Mouse (Mus musculus): Measurements from ENCODE around the gene RPS10-NUDT3.

RPS10-NUDT3 gene

DNA sequence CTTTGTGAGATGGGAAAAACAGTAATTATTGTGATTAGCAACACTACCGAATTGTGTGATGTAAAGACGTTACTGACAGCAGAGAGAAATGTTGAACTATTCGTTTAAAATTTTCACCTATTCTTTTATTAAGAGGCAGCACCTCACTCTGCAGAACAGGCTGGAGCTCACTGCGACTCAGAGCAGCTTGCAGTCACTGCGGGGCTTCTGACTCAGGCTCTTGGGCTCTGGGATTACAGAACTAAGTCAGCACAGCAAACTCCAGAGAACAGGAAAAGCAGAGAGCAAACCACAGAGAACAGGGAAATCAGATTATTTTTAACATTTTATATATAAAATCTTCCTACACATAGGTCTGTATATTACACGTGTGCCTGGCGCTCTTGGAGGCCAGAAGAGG, 25.4 kb downstream of the RPS10-NUDT3 start:
- no peak for DNase-seq

DNA sequence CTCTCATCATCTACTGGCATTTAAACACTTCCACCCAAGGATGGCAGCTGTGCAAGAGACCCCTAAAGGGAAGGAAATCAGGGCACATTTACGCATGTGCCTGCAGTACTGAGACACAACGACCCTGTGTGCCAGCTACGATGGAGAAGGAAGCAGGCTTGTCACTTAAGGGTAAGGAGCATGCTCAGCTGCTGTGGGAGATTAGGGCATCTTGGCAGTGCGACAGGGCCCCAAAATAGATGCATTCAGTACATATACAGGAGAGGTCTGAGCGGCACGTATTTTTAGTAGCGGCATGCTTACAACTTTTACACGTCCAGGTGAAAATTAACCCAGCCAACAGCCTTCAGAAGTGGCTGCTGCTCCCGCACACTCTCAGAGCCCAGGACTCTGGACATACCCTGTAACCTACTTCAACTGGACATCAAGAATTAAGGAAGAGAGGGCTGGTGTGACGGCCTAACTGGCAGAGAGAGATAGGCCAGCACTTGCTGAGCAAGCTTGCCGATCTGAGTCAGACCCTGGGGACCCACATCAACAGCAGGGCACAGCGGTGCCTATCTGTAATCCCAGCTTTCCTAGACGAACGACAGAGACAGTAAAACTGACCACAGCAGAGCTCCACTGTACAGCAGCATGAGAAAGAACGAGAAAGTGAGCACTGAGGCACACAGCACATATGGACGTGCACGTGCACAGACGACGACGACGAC, 31.3 kb downstream of the RPS10-NUDT3 start:
- no peak for DNase-seq

DNA sequence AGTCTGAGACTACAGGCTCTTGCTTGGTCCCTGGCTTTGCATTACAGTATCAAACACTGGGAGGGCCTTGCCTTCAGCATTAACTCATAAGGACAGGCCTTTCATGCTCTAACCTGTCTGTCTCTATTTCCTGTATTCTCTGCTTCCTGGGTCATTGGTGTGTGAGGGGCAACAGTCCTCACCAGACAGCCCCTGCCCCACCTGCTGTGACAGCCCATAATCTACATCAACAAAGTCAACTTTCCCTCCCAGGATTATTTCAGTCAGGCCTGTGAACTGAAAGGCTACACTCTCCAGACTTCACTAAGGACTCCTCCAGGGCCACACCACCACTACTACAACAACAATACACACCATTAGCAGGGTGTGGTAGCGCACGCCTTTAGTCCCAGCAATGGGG, 32.0 kb downstream of the RPS10-NUDT3 start:
- DNase-seq: no peak

DNA sequence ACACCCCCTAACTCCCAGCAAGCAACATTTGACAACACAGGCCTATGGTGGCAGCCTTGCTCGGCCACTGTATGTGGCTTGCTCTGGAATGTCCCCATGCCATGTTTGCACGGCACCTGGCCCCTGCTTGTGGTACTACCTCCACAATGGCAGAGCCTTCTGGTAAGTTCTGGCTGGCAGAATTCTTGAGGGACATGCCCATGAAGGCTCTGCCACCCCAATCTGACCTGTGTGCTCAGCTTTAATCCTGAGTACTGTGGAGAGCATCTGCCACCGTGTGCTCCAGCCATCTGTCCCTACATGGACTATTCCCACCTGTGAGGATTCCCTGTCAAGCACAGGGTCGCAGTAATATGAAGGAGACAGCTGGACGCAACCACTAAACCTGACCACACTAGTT, 34.2 kb downstream of the RPS10-NUDT3 start:
- peak; percentile 31 for DNase-seq

DNA sequence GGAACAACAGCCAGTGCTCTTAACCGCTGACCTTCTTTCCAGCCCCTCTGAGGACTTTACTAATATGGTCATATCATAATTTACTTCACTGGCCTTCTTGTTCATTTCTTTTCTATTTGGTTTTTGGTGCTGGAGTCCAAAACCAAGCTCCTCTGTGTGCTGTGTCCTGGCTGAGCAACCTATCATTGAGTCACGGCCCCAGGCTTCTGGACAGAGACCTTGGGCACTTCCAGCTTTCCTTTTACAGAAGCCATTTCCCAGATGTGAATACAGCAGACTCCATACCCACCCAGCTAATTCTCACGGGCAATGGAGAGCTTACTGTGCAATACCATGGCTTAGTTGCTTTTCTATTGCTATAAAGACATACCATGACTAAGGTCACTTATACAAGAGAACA, 34.7 kb downstream of the RPS10-NUDT3 start:
- no peak for DNase-seq

DNA sequence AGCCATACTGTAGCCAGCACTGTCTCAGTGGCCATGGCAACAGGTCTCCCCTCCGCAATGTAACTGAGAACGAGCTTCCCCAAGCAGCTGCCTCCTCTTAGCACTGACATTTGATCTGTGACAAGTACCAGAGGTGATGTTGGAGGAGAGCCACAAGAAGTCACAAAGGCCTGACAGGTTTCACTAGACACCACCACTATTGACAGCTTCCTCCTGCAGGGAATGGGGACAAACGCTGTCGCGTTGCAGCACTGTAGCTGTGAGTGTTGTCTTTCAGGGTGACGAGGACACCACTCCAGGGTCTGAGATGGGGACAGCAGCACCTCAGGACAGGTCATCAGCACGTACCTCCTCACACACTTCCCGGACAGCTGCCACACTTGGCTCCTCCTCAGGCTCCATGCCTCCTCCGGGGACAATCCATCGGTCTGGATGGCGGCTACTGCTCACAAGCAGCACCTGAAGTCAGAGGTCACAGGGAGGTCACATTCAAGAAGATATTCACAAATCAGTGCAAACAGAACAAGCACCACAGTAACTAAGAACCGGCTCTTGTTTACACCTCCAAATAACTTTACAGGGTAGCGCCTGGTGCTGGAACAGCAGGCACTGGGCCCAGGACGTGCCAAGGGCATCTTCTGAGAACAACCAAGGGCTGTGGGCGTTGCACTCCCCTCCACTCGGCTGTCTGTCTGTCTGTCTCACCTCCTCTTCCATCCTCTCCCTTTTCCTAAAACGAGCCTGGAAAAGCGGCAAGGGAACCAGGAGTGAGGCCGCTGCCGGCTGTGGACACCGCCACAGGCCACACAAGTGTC, 38.4 kb downstream of the RPS10-NUDT3 start:
- no peak for DNase-seq

DNA sequence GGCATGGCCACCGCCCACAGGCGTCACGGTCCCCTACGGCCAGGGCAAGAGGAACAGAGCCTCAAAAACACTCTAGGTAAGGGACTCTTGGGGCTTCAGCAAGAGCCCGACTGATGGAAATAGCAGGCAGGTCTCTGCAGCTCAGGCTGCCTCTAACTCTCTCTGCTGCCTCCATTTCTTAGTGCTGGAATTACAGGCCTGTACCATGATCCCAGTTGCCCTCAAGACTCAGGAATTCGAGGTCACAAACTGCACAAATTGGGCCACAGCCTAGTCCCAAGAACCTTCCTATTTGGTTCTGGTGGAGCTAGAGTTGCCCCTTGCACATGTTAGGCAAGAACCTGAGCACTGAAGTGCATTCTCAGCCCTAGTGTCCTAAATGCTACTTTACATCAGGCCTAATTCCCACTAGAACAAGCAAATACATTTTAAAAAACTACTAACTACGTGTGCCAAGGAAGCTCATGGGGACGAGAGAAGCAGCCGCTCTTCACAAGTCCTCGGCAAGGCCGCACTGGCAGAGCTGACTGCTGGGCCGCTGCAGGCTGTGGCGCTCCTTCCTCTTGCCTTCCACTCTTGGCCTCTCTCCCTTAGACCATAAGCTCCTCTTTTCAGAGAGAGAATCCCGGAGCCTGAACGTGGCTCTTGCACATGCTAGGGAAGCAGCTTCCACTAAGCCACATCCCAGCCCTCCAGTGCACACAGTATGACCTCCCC, 39.2 kb downstream of the RPS10-NUDT3 start:
- DNase-seq: no peak

DNA sequence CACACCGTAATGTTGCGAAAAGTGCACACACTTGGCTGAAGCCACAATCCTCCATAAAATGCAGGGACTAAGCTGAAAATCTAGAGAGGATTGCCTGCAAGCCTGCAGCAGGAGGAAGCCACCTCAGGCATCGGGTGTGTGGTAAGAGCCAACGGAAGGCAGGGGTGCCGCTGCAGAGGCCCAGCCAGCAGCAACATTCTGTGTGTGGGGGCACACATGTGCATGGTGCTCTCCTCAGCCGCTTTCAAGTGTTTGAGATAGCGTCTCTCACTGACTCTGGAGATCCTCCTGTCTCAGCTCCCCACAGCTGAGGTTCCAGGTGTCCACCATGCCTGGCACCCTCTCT, 42.5 kb downstream of the RPS10-NUDT3 start:
- DNase-seq: no peak

DNA sequence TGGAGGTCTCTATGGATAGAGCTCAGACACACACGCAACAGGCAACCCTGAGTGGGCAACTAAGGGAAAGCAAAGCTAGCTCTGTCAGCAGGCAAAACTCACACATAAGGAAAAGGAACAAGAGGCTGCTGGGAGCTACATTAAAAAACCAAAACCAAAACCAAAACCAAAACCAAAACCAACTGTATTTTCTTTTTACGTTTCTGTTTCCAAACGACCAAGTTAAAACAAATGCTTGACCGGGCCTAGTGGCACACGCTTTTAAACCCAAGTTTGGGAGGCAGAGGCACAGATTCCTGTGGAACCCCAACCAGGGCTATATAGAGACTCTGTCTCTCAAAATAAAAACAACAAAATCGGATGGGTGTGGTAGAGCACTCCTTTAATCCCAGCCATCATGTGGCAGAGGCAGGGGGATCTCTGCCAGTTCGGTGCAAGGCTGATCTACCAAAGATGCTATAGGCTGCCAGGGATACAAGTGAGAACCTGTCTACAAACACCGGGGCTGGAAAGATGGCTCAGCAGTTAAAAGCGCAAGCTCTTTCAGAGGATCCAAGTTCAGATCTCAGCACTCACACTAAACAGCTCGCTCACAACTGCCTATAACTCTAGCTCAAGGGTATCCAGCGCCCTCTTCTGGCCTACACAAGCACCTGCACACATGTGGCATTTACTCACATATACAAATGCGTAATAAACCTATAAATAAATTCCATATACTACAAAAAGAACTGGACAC, 43.0 kb downstream of the RPS10-NUDT3 start:
- no peak for DNase-seq

DNA sequence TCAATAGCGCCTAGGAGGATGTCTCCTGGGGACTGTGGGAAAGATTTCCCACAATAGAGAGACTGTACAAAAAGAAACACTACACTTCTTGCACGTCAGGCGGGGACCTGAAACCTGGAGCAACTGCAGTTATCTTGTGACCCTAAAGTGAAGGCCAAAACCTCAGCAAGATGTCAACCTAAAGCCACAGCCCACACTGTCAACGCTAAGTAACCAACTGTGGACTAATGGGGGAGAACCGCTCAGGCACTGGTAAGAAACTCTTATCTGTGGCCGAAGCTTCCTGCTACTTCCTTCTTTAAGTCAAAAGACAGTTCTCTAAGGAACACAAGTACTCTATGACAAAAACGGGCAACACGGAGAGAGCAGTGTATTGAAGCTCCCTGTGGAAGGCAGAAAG, 46.8 kb downstream of the RPS10-NUDT3 start:
- no peak for DNase-seq

DNA sequence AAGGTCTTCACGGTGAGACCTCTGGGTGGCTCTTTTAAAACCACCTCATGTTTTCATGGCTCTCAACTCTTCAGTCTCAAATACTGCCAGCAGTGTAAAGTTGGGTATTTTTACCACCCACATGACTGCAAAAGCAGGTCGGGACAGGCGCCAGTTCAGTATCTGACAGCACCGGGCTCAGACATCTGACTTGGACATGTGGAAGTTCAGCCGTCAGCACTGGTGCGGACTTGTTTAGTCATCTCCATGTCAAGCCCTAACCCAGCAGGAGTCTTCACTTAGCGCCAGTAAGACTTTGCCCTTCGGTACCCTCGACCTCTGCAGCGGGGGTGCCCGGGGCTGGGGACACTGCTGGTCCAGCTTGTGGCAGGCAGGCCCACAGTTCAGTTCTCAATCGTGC, 47.8 kb downstream of the RPS10-NUDT3 start:
- DNase-seq: no peak

DNA sequence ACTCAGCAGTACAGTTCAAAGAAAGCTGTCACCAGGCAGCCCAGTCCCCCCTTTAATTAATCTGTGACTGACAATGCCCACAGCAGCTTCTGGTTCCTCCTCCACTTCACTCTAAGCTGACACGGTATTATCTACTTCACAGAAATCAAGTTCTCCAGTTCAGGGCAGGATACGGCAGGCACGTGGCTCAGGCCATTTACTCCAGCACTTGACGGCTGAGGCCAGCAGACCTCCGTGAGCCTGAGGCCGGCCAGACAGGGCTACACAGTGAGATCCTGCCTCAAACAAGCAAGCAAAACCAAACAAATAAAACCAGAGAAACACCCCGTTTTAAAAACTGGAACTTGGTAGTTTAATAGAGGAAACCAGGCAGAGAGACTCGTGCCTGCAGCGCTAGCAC, 48.4 kb downstream of the RPS10-NUDT3 start:
- no peak for DNase-seq

DNA sequence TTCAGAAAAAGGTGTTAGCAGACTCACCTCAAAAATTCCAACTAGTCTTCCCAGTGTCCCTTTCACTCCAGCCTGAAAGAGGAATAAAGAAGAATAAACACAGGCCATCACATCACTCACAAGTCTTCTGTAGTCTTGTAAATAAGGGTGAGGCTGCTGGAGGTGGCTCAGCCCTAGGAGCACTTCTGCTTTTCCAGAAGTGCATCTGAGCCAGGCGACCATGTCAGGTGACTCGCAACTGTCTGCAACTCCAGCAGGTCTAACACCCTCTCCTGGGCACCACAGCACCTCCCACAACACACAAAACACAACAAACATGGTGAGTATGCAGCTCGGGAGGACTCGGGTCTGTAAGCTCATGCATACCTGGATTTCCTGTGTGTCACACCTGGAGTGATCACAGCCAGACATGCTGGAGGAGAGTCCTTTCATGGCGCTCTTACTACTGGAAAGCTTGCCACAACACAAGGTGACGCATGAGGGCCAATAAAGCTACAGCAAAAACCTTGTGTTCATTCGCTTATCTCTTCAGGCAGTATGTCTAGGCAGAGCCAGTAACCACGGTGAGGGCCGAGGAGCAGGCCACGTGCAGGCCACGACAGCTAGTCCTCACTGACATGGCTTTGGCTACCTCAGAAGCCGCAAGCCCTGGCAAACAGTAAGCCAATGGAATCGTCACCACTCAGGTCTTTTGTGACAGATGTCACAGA, 51.7 kb downstream of the RPS10-NUDT3 start:
- no peak for DNase-seq

DNA sequence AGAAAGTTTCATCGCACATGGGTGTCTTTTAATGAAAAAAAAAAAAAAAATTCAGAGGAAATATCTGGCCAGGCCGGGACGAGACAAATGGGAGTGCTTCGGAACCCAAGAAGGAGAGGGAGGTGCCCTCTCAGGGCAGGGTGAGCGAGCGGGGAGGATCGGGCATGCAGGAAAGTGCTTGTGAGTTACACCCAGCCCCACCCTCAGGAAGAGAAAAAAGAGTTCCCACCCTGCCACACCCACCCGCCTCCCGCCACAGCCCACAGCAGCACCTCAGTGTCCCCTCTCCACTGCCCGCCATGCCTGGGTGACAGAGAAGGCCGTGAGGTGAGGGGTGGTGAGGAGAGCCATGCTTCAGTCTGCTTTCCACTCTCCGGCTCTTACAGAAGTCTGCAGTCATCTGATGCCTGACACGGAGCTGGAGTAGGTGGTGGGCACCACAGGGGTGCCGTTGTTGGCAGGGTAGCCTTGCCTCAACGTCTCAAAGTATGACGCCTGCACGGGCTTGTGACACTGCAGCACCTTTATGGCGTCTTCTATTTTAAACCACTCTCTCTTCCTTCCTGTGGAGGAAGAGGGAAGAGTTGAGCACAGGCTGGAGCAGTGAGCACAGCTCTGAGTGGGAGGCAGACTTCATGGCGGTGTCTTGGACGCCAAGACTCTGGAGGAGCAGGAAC, 54.5 kb downstream of the RPS10-NUDT3 start:
- no peak for DNase-seq

DNA sequence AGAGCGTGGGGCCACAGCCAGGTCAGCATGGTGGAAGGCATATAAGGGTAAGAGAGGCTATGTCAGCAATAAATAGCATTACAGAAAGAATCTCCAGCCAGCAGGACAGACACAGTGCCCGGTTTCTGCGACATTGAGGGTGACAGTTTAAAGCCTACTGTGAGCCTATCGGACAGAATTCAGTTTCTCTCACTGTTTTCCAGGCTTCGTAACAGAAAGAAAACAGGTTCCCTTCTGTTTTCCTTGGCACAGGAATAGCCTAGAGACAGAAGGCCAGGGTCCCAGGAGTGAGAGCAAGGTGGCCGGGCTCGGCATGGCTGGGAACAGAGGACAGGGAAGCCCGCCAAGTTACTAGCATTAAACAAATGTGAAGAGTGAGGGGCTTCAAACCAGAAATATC, 55.2 kb downstream of the RPS10-NUDT3 start:
- no peak for DNase-seq

DNA sequence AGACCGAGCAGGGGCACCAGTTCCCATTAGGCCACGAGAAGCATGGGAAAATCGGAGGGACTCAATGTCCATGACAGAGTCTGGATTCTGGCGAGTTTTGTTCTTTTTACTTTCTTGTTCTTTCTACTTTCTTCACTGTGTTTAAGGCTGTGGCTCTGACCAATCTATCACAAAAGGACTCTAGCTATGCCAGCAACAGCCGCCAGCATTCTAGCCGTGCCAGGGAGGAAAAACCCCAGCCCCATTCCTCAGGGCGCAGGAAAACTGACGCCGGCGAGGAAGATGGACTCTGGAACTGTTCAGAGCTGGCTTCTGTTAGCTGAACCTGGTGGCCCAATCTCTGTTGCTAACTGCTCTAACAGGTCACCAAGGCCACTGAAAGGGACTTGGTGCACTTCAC, 56.5 kb downstream of the RPS10-NUDT3 start:
- no peak for DNase-seq

DNA sequence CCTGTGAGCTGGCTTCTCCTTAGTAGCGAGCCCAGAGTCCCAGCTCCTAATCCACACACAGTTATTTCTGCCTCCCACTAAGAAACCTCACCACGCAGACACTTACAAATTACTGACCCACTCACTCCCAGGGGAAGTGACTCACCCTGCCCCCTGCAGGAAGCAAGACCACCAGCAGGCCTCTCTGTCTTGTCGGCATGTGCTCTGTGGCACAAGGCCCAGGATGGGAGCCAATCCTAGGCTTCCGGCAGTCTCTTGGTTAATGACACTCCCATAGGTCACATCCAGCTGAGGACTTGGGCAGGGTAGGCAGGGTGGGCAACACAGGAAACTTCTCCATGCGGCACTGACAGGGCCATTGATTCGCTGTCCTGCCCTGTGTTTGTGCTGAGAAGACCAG, 57.6 kb downstream of the RPS10-NUDT3 start:
- DNase-seq: peak; percentile 62

DNA sequence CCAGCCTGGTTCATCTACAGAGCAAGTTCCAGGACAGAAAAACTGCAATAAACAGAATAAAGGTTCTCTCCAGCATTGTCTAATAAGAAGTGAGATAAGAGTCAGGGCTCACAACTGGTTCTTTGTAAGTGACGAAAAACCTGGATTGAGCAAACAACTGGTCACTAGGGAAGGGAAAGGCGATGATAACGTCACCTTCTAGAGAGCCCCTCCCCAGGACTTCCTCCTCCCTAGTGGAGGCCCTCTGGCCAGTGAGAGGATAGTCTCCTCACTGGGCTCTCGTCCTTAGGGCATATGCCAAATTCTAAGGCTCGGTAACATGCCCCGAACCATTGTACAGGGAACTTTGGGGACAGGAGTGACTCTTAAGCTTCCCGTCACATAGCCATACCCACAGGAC, 59.0 kb downstream of the RPS10-NUDT3 start:
- DNase-seq: no peak

DNA sequence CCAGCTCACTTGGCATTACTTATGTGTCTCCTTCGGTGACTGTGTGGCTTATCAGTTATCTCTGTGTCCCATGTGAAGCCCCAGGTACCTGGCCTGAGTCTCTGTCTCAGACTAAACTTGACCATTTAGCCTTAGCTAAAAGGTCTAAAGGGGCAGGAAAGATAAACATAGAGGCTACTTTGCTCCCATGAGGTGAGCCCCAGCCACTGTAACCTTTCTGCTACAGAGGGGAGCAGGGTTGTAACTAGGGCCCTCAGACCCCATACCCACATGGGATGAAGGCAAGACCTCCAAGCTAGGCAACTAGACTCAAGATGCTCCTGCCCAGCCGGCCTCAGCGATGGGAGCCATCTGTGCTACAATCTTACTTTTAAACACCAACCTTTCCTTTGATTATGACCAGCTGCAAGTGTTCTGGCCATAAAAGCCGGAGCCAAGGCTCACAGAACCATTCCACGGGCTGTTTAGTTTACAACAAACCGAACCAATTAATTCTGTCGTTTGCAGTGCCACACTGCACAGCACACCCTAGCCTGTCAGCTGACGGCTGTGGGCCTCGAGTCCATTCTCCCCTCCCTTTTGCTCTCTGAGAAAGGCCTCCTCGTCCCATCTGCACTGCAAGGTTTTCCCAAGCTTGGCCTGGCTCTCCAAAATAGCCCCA, 59.8 kb downstream of the RPS10-NUDT3 start:
- no peak for DNase-seq

DNA sequence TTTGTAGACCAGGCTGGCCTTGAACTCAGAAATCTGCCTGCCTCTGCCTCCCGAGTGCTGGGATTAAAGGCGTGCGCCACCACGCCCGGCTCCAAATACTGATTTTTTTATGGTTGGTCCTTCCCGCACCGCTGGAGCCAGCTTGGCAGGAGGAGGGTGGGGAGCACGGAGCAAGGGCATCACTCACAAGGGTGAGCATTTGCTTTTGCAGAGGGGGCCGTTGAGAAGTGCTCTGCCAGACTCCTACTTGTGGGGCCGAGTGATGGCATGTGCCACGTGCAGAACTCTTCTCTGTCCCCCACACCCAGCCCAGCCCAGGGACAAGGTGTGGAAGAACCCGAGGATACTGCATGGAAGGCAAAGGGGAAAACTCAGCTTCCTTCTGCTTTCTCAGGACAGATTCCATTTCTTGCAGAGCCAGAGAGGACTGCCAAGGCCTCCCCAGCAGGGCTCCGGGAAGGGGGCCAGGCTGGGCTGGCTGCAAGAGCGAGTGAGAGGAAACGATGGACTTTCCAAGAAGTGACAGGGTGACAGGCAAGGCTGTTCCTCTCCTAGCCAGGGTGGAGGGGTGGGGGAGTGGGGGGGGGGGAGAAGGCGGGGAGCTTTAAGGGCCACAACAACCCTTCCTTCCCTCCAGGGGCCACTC, 60.4 kb downstream of the RPS10-NUDT3 start:
- no peak for DNase-seq

DNA sequence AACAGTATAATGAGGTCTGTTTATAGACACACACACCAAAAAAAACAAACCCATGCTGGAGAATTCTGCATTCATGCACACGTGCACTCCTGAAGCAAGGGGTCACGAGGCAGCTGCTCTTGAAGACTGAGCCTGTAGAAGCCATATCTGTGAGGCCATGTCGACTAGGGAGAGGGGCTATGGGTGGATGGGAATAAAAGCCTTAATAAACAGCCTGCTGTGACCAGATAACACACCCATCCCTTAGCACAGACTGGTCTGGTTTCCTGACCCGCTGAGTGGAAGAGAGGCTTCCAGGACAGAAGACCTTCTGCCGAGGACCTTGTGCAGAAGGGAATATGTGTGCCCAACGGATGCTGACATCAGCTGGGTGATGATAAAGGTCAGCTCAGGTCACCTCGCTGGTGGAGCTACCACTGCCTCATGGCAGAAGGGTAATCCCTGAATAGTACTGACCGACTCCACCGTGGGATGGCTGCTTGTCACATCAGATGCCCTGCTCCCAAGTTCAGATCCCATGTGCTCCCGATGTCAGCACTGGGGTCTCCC, 61.2 kb downstream of the RPS10-NUDT3 start:
- no peak for DNase-seq
